Mouse (Mus musculus) lung, postnatal 10 days (tissue): ENCODE measurements around the gene Cntrl.

ENCODE experiments used
- DNase-seq: peaks from one replicate; pipeline ENCODE4 v3.0.0; 2021

The Cntrl gene

GRCm38 (mm10) chr2:35109141-35109923 is at the start of gene Cntrl:
Gene Cntrl, plus strand, starts transcription at chr2:35109492.
- DNase-seq: peak; percentile 96

GRCm38 (mm10) chr2:35060256-35060655 is 49.0 kb upstream of the Cntrl start:
- DNase-seq: no peak

- no peak for DNase-seq
Measured at GRCm38 (mm10) chr2:35060897-35061296, 48.4 kb upstream of the Cntrl start.

GRCm38 (mm10) chr2:35061338-35061737 is 48.0 kb upstream of the Cntrl start, which contains the start of gene Hc:
Gene Hc, minus strand, starts transcription at chr2:35061438.
- DNase-seq: no peak

GRCm38 (mm10) chr2:35063333-35064030 is 45.8 kb upstream of the Cntrl start:
- DNase-seq: no peak

GRCm38 (mm10) chr2:35066525-35067082 is 42.7 kb upstream of the Cntrl start:
- DNase-seq: no peak

- DNase-seq: no peak
Measured at GRCm38 (mm10) chr2:35067117-35067516, 42.2 kb upstream of the Cntrl start.

- no peak for DNase-seq
Measured at GRCm38 (mm10) chr2:35069124-35069523, 40.2 kb upstream of the Cntrl start.

GRCm38 (mm10) chr2:35070275-35070674 is 39.0 kb upstream of the Cntrl start:
- no peak for DNase-seq

GRCm38 (mm10) chr2:35072547-35072946 is 36.7 kb upstream of the Cntrl start:
- no peak for DNase-seq

- DNase-seq: no peak
Measured at GRCm38 (mm10) chr2:35074328-35074727, 35.0 kb upstream of the Cntrl start.

- DNase-seq: no peak
Measured at GRCm38 (mm10) chr2:35079166-35079565, 30.1 kb upstream of the Cntrl start.

- no peak for DNase-seq
Measured at GRCm38 (mm10) chr2:35087418-35087817, 21.9 kb upstream of the Cntrl start.

- no peak for DNase-seq
Measured at GRCm38 (mm10) chr2:35100529-35100928, 8.8 kb upstream of the Cntrl start.

- DNase-seq: no peak
Measured at GRCm38 (mm10) chr2:35101443-35101842, 7.8 kb upstream of the Cntrl start, which contains the start of gene AI182371. Gene AI182371, minus strand, starts transcription at chr2:35101543.

GRCm38 (mm10) chr2:35102777-35103176 is 6.5 kb upstream of the Cntrl start:
- no peak for DNase-seq

- no peak for DNase-seq
Measured at GRCm38 (mm10) chr2:35103558-35103957, 5.7 kb upstream of the Cntrl start.

GRCm38 (mm10) chr2:35104843-35105242 is 4.4 kb upstream of the Cntrl start:
- no peak for DNase-seq

- peak; percentile 78 for DNase-seq
Measured at GRCm38 (mm10) chr2:35107984-35108635, 1.2 kb upstream of the Cntrl start.

GRCm38 (mm10) chr2:35108712-35109111 is 580 bp upstream of the Cntrl start:
- peak; percentile 58 for DNase-seq

- DNase-seq: no peak
Measured at GRCm38 (mm10) chr2:35109924-35110304, 622 bp downstream of the Cntrl start.

GRCm38 (mm10) chr2:35110521-35110920 is 1.2 kb downstream of the Cntrl start:
- DNase-seq: no peak

GRCm38 (mm10) chr2:35124716-35125115 is 15.4 kb downstream of the Cntrl start:
- no peak for DNase-seq
